28 mouse cellular contexts compared by ENCODE assay signal in the genomic region with DNA sequence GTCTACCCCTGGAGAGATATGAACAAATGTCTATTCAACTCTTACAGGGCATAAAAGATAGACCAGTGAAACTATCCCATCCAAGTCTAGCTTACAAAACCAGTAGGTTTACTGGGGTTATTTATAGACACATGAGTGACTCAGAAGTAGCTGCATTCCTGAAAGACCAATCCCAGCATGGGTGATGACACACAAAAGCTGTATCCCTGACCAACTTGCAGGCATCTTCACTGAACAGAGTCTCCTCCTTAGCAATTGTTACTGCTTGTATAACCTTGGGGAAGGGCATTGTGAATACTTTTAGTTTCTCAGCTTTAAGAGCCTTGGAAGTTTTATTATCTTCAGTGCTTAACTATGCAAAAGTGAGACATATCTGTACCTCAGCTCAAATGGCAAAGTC.
DNase-seq lines count a peak whose midpoint lies in the region; TF ChIP-seq lines count a peak whose summit lies in the region.
"Had no signal": no experiment of that assay in that cellular context is flagged by ENCODE, and none has a peak within 500 bp of the region (broad histone marks: within the 10 kb centered on the region; RNA-seq: fewer than 3 reads in every experiment).

No protein-coding gene starts in this region.

- TF ChIP-seq CTCF in embryonic fibroblast, embryonic 13.5 days (IDR thresholded peaks at IDR 0.05; ENCODE audit: borderline replicate concordance, insufficient read depth, low read length): no peak

- no peak for TF ChIP-seq POLR2A in embryonic fibroblast, embryonic 13.5 days (IDR thresholded peaks at IDR 0.05; ENCODE audit: low read depth, low read length)

- H3K27ac ChIP-seq in embryonic fibroblast, embryonic 13.5 days (ENCODE audit: insufficient read depth, low read length): peak overlapping the region; percentile 84
- no peak overlapping the region for H3K27ac ChIP-seq in forebrain, embryonic 10.5 days
- no peak overlapping the region for H3K27ac ChIP-seq in midbrain, embryonic 10.5 days (replicated peaks)
- H3K27ac ChIP-seq: embryonic facial prominence, embryonic 10.5 days; embryonic facial prominence, embryonic 13.5 days; heart, adult 2 months; heart, embryonic 10.5 days; heart, embryonic 13.5 days; hindbrain, embryonic 14.5 days; hindbrain, postnatal 0 days had no signal

- H3K9me3 ChIP-seq in forebrain, embryonic 10.5 days: no peaks in the 10 kb centered on the region
- H3K9me3 ChIP-seq in midbrain, embryonic 10.5 days (replicated peaks): no peaks in the 10 kb centered on the region
- H3K9me3 ChIP-seq: embryonic facial prominence, embryonic 10.5 days; embryonic facial prominence, embryonic 13.5 days; heart, embryonic 10.5 days; heart, embryonic 13.5 days had no signal

- H3K4me3 ChIP-seq in embryonic fibroblast, embryonic 13.5 days (ENCODE audit: insufficient read depth, low read length): no peak overlapping the region
- no peak overlapping the region for H3K4me3 ChIP-seq in forebrain, embryonic 10.5 days
- no peak overlapping the region for H3K4me3 ChIP-seq in midbrain, embryonic 10.5 days
- H3K4me3 ChIP-seq: embryonic facial prominence, embryonic 10.5 days; embryonic facial prominence, embryonic 13.5 days; heart, adult 2 months; heart, embryonic 10.5 days; heart, embryonic 13.5 days had no signal

- no peaks in the 10 kb centered on the region for H3K36me3 ChIP-seq in forebrain, embryonic 10.5 days (replicated peaks)
- H3K36me3 ChIP-seq in midbrain, embryonic 10.5 days: no peaks in the 10 kb centered on the region
- H3K36me3 ChIP-seq: embryonic facial prominence, embryonic 10.5 days; embryonic facial prominence, embryonic 13.5 days; heart, embryonic 10.5 days; heart, embryonic 13.5 days had no signal

- DNase-seq in 3T3-L1 (ENCODE audit: low read depth, low spot score): peak; percentile 95
- DNase-seq in Muller cell, postnatal 12 days (ENCODE audit: inconsistent ontology term): peak; percentile 89
- peak; percentile 69 for DNase-seq in R1 (ENCODE audit: low read depth, low spot score)
- DNase-seq in forebrain, embryonic 10.5 days (ENCODE audit: extremely low spot score, low spot score): no peak
- DNase-seq in midbrain, embryonic 10.5 days (ENCODE audit: low spot score): no peak
- no peak for DNase-seq in spleen, postnatal 4 days (ENCODE audit: low spot score in 2 of 2)
- DNase-seq in adrenal gland, postnatal 25 days: no peak
- DNase-seq: adrenal gland, postnatal 14 days; B cell, adult 2 months; cerebellum, adult 11-12 months; cerebellum, adult 8-10 months; cerebellum, postnatal 10 days; cerebellum, postnatal 36 days; embryo, embryonic 11 days; forebrain, postnatal 0 days; gastrocnemius, postnatal 10 days; gastrocnemius, postnatal 36 days; heart, adult 2 months; heart, postnatal 14 days; heart, postnatal 4 days; kidney, adult 18-20 months had no signal

- H3K27me3 ChIP-seq in forebrain, embryonic 10.5 days (ENCODE audit: poor library complexity, severe bottlenecking): no peaks in the 10 kb centered on the region
- H3K27me3 ChIP-seq in midbrain, embryonic 10.5 days (ENCODE audit: low read depth, poor library complexity, severe bottlenecking): no peaks in the 10 kb centered on the region
- H3K27me3 ChIP-seq: embryonic facial prominence, embryonic 13.5 days; heart, embryonic 13.5 days had no signal

- H3K4me1 ChIP-seq in embryonic fibroblast, embryonic 13.5 days (ENCODE audit: control insufficient read depth, insufficient read depth, low read length): peaks cover 5% of the 10 kb centered on the region; the same call in 1 of the 2 replicates
- H3K4me1 ChIP-seq in forebrain, embryonic 10.5 days: no peaks in the 10 kb centered on the region
- no peaks in the 10 kb centered on the region for H3K4me1 ChIP-seq in midbrain, embryonic 10.5 days
- H3K4me1 ChIP-seq: embryonic facial prominence, embryonic 10.5 days; embryonic facial prominence, embryonic 13.5 days; heart, embryonic 10.5 days had no signal

Comparison
In these comparisons a context has a peak if more than half of its experiments do, and no peak if none do; other contexts are left out.
1. DNase-seq: peak in 3T3-L1 (single experiment), Muller cell, postnatal 12 days (single experiment) and R1 (single experiment); none in forebrain, embryonic 10.5 days (single experiment), midbrain, embryonic 10.5 days (single experiment), spleen, postnatal 4 days (0 of 2) and adrenal gland, postnatal 25 days (single experiment).